Mouse (Mus musculus): ENCODE measurements around the gene Cdc42ep4.

Gene Cdc42ep4

DNA sequence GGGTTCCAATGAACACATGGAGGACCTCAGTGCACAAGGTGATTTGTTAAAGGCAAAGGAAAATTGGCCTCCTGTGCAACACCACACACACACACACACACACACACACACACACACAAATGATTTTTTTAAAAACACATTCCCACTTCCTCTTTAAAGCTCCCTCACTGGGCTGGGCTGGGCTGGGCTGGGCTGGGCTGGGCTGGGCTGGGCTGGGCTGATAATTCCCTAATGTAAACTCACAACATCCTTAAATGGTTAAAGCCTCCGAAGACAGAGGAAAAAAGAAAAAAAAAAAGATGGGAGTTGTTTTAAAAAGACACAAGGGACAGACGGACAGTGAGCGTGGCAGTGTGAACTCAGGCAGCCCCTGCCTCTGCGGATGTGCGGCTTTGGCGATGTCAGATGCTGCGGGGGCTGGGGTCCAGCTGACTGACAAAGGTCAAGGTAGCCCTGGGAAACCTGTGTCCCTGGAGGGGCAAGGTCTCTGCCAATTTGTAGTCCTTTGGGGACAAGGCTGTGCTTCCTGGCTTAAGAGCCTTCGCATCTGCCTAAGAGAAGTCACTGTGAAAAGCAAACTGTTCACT is 26.3 kb upstream of the Cdc42ep4 start:
- no peak for ATAC-seq (ENCODE audit: low TSS enrichment)

GRCm38 (mm10) chr11:113776851-113777511 is 25.3 kb upstream of the Cdc42ep4 start:
- 0 out of 2 replicates have a peak, but pooled peaks have one; percentile 44 for ATAC-seq (ENCODE audit: low TSS enrichment)

- ATAC-seq (ENCODE audit: low TSS enrichment): peak; percentile 52
These were observed 23.1 kb upstream of the Cdc42ep4 start for GRCm38 (mm10) chr11:113774773-113775172.

DNA sequence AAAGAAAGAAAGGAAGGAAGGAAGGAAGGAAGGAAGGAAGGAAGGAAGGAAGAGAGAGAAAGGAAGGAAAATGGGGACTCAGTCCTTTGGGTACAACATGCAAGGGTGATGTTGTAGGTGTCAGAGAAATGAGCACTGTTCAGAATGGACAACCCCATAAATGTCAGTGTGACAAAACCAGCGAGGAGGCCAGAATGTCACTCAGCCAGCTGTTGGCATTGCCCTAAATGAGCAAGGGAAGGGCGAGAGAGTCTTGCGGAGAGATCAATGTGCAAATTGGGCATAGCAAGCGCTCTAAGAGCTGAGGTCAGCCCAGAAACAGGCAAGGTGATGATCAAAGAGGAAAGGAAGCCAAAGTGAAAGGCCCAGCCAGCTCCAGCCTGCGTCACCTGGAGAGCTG is 21.5 kb upstream of the Cdc42ep4 start:
- no peak for ATAC-seq (ENCODE audit: low TSS enrichment)

DNA sequence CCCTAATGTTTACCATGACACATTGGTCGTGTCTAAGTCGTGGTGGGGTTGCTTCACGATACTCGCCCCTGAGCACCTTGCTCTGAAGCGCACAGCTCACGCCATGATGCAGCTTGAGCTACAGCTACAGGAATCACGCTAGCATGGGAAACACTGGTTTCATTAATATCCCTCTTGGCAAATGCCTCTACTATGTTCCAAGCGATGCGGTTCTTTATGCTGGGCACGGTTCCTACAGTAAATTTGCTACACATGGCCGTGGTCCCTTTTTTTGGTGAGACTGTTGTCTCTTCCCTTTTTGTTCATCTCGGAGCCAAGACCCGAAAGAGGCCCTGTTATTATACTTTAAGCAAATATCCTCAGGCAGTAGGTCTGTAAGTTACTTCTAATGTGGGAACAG is 19.5 kb upstream of the Cdc42ep4 start:
- no peak for ATAC-seq (ENCODE audit: low TSS enrichment)

DNA sequence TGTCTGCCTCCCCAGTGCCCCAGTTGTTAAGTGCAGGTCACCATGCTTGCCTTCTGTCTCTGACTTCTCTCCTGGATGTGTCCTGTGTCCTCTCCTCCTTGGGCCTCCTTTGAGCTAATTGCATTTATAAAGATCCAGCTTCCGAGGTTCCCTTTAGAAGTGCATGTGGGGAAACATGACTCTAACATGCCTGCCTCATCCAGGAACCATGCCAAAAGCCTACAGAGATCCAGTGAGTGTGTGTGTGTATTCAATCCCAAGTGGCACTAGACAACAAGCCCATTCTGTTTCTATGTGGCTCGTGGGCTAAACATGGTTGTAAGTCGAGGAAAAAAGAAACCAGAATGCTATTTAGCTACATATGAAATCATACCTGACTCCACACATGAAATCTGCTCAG is 16.7 kb upstream of the Cdc42ep4 start:
- ATAC-seq (ENCODE audit: low TSS enrichment): no peak

DNA sequence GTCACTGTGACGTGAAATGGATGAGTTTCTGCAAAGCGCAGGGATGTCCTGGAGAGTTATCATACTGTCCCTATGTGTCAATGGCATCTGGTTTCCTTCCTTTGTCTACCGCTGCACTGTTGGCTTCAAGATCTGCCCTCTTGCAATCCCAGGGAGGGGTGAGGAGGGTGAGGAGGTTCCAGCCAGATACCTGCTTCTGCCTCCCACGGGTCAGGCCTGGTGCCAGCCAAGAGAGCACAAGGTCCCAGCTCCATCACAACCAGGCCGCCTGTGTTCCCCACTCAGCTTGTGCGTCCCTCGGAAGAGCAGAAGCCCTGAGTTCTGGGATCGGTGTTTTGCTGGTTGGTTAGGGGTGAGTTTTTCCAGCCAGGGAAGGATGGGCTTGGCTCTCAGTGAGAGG is 15.6 kb upstream of the Cdc42ep4 start:
- no peak for ATAC-seq (ENCODE audit: low TSS enrichment)

DNA sequence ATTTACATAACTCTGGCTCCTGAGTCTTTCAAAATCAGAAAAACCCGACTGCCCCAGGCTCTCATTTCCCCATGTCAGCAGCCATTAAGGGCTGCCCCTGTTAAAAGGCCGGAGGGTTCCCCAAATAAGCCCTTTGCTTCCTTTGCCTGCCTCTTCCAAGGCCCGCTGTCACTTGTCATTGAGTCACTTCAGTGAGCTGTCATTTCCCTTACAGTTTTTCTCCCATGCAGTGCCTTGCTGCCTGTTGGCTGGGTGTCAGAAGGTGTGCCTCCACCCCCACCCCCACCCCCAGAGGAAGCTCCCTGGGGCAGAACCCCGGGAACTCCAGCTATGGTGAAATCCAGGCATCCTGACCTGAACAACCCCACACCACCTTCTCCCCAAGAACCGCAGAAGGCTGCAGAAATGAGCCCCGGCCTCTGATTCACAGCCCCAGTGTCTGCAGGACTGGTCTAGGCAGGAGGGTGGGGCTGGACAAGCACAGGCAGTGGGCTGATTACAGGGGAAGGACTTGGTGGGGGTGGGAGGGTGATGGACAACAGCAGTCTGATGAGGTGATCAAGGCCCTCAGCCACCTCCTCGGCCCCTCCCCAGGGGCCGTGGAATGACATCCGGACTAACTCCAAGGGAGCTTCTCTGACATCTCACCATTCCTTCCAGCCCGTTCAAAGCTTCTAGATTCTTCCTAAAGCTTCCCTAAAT is 14.8 kb upstream of the Cdc42ep4 start:
- no peak for ATAC-seq (ENCODE audit: low TSS enrichment)

GRCm38 (mm10) chr11:113764132-113764849 is 12.6 kb upstream of the Cdc42ep4 start:
- no peak for ATAC-seq (ENCODE audit: low TSS enrichment)

- ATAC-seq (ENCODE audit: low TSS enrichment): no peak
These were observed 11.8 kb upstream of the Cdc42ep4 start for GRCm38 (mm10) chr11:113763449-113763848.

DNA sequence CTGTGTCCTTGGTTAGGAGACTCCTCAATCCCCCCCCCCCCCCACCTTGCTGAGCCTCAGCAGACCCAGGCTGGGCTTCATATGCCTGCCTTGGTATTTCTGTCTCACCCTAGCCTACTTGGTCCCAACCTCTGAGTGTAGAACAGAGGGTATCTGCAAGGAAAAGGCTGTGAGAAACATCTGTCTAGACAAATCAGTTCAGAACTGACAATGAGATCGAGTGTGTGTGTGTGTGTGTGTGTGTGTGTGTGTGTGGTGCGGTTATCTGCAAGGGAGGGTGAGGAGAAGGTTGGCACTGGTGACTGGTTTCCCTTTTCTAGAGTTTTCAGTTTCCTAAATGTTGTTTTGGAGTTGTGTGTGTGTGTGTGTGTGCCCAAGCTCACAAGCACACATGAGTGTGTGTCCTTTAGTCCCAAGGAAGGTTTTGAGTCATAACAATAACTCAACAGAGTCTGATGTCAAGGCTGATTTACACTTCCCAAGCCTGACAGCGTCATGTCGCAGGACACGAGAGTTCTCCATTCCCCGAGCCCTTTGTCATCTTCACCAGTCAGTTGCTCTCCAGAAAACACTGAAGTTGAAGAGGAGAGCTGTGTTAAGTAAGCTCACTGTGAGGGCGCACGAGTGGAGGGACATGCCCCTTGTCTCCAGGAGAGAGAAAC is 10.6 kb upstream of the Cdc42ep4 start:
- ATAC-seq (ENCODE audit: low TSS enrichment): no peak

- ATAC-seq (ENCODE audit: low TSS enrichment): no peak
These were observed 10.0 kb upstream of the Cdc42ep4 start for GRCm38 (mm10) chr11:113761646-113762045.

DNA sequence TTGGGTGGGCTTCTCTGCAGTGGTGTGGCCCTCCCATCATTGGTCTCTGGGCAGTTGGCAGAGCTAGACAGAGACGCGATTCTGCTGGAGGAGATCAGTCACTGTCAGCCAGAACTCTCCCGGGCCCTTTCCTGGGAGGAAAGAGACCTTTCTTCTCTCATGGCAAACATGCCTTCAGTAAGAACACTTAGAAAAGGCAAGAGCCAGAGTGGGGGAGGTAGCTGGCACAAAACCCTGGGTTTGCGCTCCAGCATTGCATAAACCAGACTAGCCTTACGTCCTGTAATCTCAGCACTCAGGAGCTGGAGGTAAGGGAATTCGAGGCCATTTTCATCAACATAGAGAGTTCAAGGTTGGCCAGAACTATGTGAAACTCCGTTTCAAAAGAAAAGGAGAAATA is 8.8 kb upstream of the Cdc42ep4 start:
- no peak for ATAC-seq (ENCODE audit: low TSS enrichment)

- no peak for ATAC-seq (ENCODE audit: low TSS enrichment)
These were observed 7.2 kb upstream of the Cdc42ep4 start for GRCm38 (mm10) chr11:113758851-113759250.

- no peak for ATAC-seq (ENCODE audit: low TSS enrichment)
These were observed 4.9 kb upstream of the Cdc42ep4 start for GRCm38 (mm10) chr11:113756578-113756977.

DNA sequence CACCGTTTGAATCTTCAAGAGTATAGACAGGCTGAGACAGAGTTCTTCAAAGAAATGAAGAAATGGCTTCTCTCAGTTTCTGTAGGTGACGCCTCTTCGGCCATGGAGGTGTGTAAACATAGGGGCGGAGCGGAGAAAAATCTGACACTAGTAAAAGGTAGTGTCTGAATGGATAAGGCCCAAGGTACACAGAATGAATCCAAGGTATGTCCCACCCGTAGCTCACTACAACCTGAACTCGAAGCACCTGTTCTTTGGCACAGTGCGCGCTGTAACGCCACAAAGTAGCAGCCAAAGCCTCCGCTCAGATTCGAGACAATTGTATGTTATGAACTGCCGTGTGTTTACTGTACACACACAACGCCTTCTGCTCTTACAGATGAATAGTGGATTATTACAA is 4.2 kb upstream of the Cdc42ep4 start:
- no peak for ATAC-seq (ENCODE audit: low TSS enrichment)

DNA sequence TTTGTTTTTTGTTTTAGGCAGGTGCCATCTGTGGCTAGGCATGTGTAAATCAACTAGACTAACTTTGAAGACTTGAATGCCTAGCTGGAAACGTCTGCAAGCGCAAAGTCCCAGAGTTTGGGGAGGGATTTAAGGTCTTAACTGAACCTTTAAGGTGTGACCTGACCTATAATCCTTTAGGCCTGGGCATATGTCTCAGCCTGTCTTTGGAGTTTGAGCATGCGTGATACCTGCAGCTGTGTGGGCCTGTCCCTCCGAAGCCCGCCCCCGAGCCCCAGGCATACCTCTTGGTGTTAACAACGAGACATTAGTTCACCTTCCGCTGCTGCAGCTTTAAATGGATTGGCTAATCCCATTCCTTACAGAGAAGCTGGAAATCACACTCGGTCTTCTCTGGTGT is 3.2 kb upstream of the Cdc42ep4 start:
- ATAC-seq (ENCODE audit: low TSS enrichment): no peak

DNA sequence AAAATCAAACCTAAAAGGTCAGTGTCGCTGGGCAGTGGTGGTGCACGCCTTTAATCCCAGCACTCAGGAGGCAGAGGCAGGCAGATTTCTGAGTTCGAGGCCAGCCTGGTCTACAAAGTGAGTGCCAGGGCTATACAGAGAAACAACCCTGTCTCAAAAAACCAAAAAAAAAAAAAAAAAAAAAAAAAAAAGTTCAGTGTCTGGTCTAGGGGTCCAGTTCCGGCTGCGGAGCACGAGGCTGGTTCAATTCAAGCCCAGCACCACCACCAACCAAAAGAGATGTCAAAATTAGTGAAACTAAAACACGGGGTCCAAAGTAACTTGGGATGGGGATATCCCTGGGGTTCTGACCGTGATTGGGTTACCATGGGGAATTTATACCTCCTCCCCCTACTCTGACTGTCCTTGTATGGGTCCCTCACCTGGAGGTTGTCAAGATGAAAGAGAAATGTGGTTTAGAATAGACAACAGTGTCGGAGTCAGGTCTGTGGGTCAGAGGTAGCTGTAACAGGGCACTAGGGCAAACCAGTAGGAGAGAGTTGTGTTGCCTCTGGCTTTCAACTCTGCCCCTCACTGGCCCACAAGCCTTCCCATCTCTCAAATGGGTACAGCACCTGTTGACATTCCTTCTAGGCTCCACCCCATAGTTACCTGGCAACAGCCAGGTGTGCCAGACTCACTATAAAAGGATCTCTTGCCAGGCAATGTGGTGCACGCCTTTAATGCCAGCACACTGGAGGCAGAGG is 1.2 kb upstream of the Cdc42ep4 start:
- ATAC-seq (ENCODE audit: low TSS enrichment): no peak

DNA sequence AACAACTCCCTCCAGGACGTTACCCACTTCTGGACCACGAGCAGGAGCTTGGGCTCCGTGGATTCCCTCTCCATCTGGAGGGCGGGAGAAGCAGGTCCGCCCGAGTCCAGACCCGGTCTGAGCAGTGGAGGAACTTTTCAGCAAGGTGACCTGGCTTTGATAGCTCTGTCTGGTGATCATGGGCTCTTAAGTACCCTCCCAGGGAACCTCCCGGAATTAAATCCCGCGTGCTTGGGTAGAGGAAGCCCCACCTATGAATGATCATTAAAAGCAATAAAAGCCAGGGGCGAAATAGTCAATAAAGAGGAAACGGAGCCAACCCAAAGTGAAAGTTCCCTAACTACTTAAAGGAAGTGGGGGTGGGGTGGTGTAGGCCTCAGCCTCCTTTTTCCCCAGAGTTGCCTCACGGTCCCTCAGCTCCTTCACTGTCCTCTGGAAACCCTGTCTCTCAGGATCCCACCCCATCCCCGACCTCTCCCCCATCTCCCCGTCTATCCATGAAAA is 529 bp upstream of the Cdc42ep4 start:
- ATAC-seq (ENCODE audit: low TSS enrichment): no peak

GRCm38 (mm10) chr11:113750571-113751483 is 854 bp downstream of the Cdc42ep4 start:
- ATAC-seq (ENCODE audit: low TSS enrichment): peak; percentile 27
